Mouse (Mus musculus): Measurements from ENCODE around the gene Abca8a.

Gene Abca8a

GRCm38 (mm10) chr11:110095858-110096257 is at the start of gene Abca8a:
Gene Abca8a, minus strand, starts transcription at chr11:110095978.
- no peak for DNase-seq

- DNase-seq = no peak
Measured at GRCm38 (mm10) chr11:110145421-110145820, 49.6 kb upstream of the Abca8a start.

GRCm38 (mm10) chr11:110130760-110131159 is 35.0 kb upstream of the Abca8a start:
- no peak for DNase-seq

GRCm38 (mm10) chr11:110111137-110111536 is 15.4 kb upstream of the Abca8a start:
- no peak for DNase-seq

- no peak for DNase-seq
Measured at GRCm38 (mm10) chr11:110101437-110101836, 5.7 kb upstream of the Abca8a start.

- no peak for DNase-seq
Measured at GRCm38 (mm10) chr11:110098901-110099300, 3.1 kb upstream of the Abca8a start.

- DNase-seq = no peak
Measured at GRCm38 (mm10) chr11:110097465-110097864, 1.7 kb upstream of the Abca8a start.

- no peak for DNase-seq
Measured at GRCm38 (mm10) chr11:110094846-110095380, 865 bp downstream of the Abca8a start.

- no peak for DNase-seq
Measured at GRCm38 (mm10) chr11:110094236-110094635, 1.5 kb downstream of the Abca8a start.

GRCm38 (mm10) chr11:110091328-110091727 is 4.5 kb downstream of the Abca8a start:
- DNase-seq = no peak

GRCm38 (mm10) chr11:110072158-110072557 is 23.6 kb downstream of the Abca8a start:
- DNase-seq = no peak

GRCm38 (mm10) chr11:110061032-110061431 is 34.7 kb downstream of the Abca8a start:
- no peak for DNase-seq

GRCm38 (mm10) chr11:110060127-110060526 is 35.7 kb downstream of the Abca8a start:
- no peak for DNase-seq

- DNase-seq = no peak
Measured at GRCm38 (mm10) chr11:110053681-110054080, 42.1 kb downstream of the Abca8a start.

GRCm38 (mm10) chr11:110037795-110038194 is 58.0 kb downstream of the Abca8a start:
- no peak for DNase-seq

- no peak for DNase-seq
Measured at GRCm38 (mm10) chr11:110028913-110029695, 66.7 kb downstream of the Abca8a start.

GRCm38 (mm10) chr11:110010836-110011546 is 84.8 kb downstream of the Abca8a start:
- DNase-seq = no peak

- peak; percentile 85 for DNase-seq
Measured at GRCm38 (mm10) chr11:109995624-109996023, 100.2 kb downstream of the Abca8a start, which contains the start of gene Abca8b. Gene Abca8b, minus strand, starts transcription at chr11:109995845.

- peak; percentile 28 for DNase-seq
Measured at GRCm38 (mm10) chr11:109995013-109995412, 100.8 kb downstream of the Abca8a start.

GRCm38 (mm10) chr11:109994014-109994413 is 101.8 kb downstream of the Abca8a start:
- no peak for DNase-seq

- DNase-seq = no peak
Measured at GRCm38 (mm10) chr11:109991270-109991669, 104.5 kb downstream of the Abca8a start.

GRCm38 (mm10) chr11:109990256-109990655 is 105.5 kb downstream of the Abca8a start:
- no peak for DNase-seq

- no peak for DNase-seq
Measured at GRCm38 (mm10) chr11:109988164-109988563, 107.6 kb downstream of the Abca8a start.
